Mouse (Mus musculus): ENCODE measurements at regions not wholly inside any gene's neighbourhood (a gene's known extent, or its start where the extent isn't known, plus 50 kb on each side); places are given as distances from the start of the nearest gene placed in this dataset.

- no peak for ATAC-seq (ENCODE audit: low FRiP score)
- no peak for DNase-seq (ENCODE audit: low spot score)
- WGBS, result 91% methylated on average over 3 of the region's 3 CpGs
Measured at GRCm38 (mm10) chr3:120123155-120123554, 338.9 kb upstream of the Ptbp2 start.

GRCm38 (mm10) chr3:120083171-120083932, 299.1 kb upstream of the Ptbp2 start:
- no peak overlapping the region for H3K4me2 ChIP-seq (replicated peaks; ENCODE audit: low read depth, low read length)
- no peak overlapping the region for H3K4me3 ChIP-seq (ENCODE audit: low read depth, low read length)
- 86% methylated on average over 7 of the region's 7 CpGs for WGBS
- ATAC-seq (ENCODE audit: low FRiP score) (no peak), DNase-seq (ENCODE audit: low spot score) (no peak)
- H3K9ac ChIP-seq (ENCODE audit: low read depth, low read length), result no peak overlapping the region
- H3K27ac ChIP-seq (ENCODE audit: low read depth, low read length), result no peak overlapping the region
- H3K36me3 ChIP-seq (ENCODE audit: control insufficient read depth, insufficient read depth, low read length), result no peaks in the 10 kb centered on the region
- no peaks in the 10 kb centered on the region for H3K27me3 ChIP-seq (ENCODE audit: control insufficient read depth, insufficient read depth, low read length)
- no peaks in the 10 kb centered on the region for H3K9me3 ChIP-seq (ENCODE audit: control insufficient read depth, low read length)
- no peaks in the 10 kb centered on the region for H3K4me1 ChIP-seq (replicated peaks; ENCODE audit: control insufficient read depth, insufficient read depth, low read length)

More at GRCm38 (mm10) chr3:120123155-120123554, 338.9 kb upstream of the Ptbp2 start:
- no peak overlapping the region for H3K4me2 ChIP-seq (replicated peaks; ENCODE audit: low read depth, low read length)
- no peaks in the 10 kb centered on the region for H3K4me1 ChIP-seq (replicated peaks; ENCODE audit: control insufficient read depth, insufficient read depth, low read length)
- H3K9me3 ChIP-seq (ENCODE audit: control insufficient read depth, low read length), result no peaks in the 10 kb centered on the region
- H3K9ac ChIP-seq (ENCODE audit: low read depth, low read length), result no peak overlapping the region
- H3K4me3 ChIP-seq (ENCODE audit: low read depth, low read length), result no peak overlapping the region
- H3K27me3 ChIP-seq (ENCODE audit: control insufficient read depth, insufficient read depth, low read length), result no peaks in the 10 kb centered on the region
- H3K36me3 ChIP-seq (ENCODE audit: control insufficient read depth, insufficient read depth, low read length), result no peaks in the 10 kb centered on the region
- H3K27ac ChIP-seq (ENCODE audit: low read depth, low read length), result no peak overlapping the region

- Histone ChIP-seq H3K27me3 (ENCODE audit: control insufficient read depth, insufficient read depth, low read length) (no peaks in the 10 kb centered on the region), H3K9me3 (ENCODE audit: control insufficient read depth, low read length) (no peaks in the 10 kb centered on the region), H3K27ac (ENCODE audit: low read depth, low read length) (no peak overlapping the region), H3K9ac (ENCODE audit: low read depth, low read length) (no peak overlapping the region), H3K36me3 (ENCODE audit: control insufficient read depth, insufficient read depth, low read length) (no peaks in the 10 kb centered on the region), H3K4me3 (ENCODE audit: low read depth, low read length) (no peak overlapping the region), H3K4me1 (replicated peaks; ENCODE audit: control insufficient read depth, insufficient read depth, low read length) (no peaks in the 10 kb centered on the region), H3K4me2 (replicated peaks; ENCODE audit: low read depth, low read length) (no peak overlapping the region)
- ATAC-seq (ENCODE audit: low FRiP score) (no peak), DNase-seq (ENCODE audit: low spot score) (no peak)
- WGBS, result 36% methylated on average over 1 of the region's 1 CpGs
Measured at GRCm38 (mm10) chr3:120073528-120073927, 289.3 kb upstream of the Ptbp2 start.

GRCm38 (mm10) chr3:120065714-120066113, 281.4 kb upstream of the Ptbp2 start:
- H3K9me3 ChIP-seq (ENCODE audit: control insufficient read depth, low read length), result no peaks in the 10 kb centered on the region
- WGBS, result 97% methylated on average over 6 of the region's 6 CpGs
- ATAC-seq (ENCODE audit: low FRiP score), result no peak

GRCm38 (mm10) chr3:120064854-120065480, 280.7 kb upstream of the Ptbp2 start:
- H3K36me3 ChIP-seq (ENCODE audit: control insufficient read depth, insufficient read depth, low read length), result no peaks in the 10 kb centered on the region
- H3K4me3 ChIP-seq (ENCODE audit: low read depth, low read length), result no peak overlapping the region
- H3K27me3 ChIP-seq (ENCODE audit: control insufficient read depth, insufficient read depth, low read length), result no peaks in the 10 kb centered on the region
- DNase-seq (ENCODE audit: low spot score) (no peak), ATAC-seq (ENCODE audit: low FRiP score) (no peak)
- H3K27ac ChIP-seq (ENCODE audit: low read depth, low read length), result no peak overlapping the region
- H3K4me1 ChIP-seq (replicated peaks; ENCODE audit: control insufficient read depth, insufficient read depth, low read length), result no peaks in the 10 kb centered on the region
- H3K9ac ChIP-seq (ENCODE audit: low read depth, low read length), result no peak overlapping the region
- H3K4me2 ChIP-seq (replicated peaks; ENCODE audit: low read depth, low read length), result no peak overlapping the region
- H3K9me3 ChIP-seq (ENCODE audit: control insufficient read depth, low read length), result no peaks in the 10 kb centered on the region
- WGBS, result 62% methylated on average over 5 of the region's 5 CpGs

More at GRCm38 (mm10) chr3:120065714-120066113, 281.4 kb upstream of the Ptbp2 start:
- Histone ChIP-seq H3K36me3 (ENCODE audit: control insufficient read depth, insufficient read depth, low read length) (no peaks in the 10 kb centered on the region), H3K9ac (ENCODE audit: low read depth, low read length) (no peak overlapping the region), H3K4me3 (ENCODE audit: low read depth, low read length) (no peak overlapping the region), H3K4me2 (replicated peaks; ENCODE audit: low read depth, low read length) (no peak overlapping the region), H3K27me3 (ENCODE audit: control insufficient read depth, insufficient read depth, low read length) (no peaks in the 10 kb centered on the region), H3K27ac (ENCODE audit: low read depth, low read length) (no peak overlapping the region), H3K4me1 (replicated peaks; ENCODE audit: control insufficient read depth, insufficient read depth, low read length) (no peaks in the 10 kb centered on the region)
- no peak for DNase-seq (ENCODE audit: low spot score)

- H3K9ac ChIP-seq (ENCODE audit: low read depth, low read length), result no peak overlapping the region
- DNase-seq (ENCODE audit: low spot score) (no peak), ATAC-seq (ENCODE audit: low FRiP score) (no peak)
- H3K4me3 ChIP-seq (ENCODE audit: low read depth, low read length), result no peak overlapping the region
- 83% methylated on average over 5 of the region's 5 CpGs for WGBS
- no peaks in the 10 kb centered on the region for H3K4me1 ChIP-seq (replicated peaks; ENCODE audit: control insufficient read depth, insufficient read depth, low read length)
- H3K9me3 ChIP-seq (ENCODE audit: control insufficient read depth, low read length), result no peaks in the 10 kb centered on the region
- H3K27me3 ChIP-seq (ENCODE audit: control insufficient read depth, insufficient read depth, low read length), result no peaks in the 10 kb centered on the region
- no peaks in the 10 kb centered on the region for H3K36me3 ChIP-seq (ENCODE audit: control insufficient read depth, insufficient read depth, low read length)
- H3K4me2 ChIP-seq (replicated peaks; ENCODE audit: low read depth, low read length), result no peak overlapping the region
- H3K27ac ChIP-seq (ENCODE audit: low read depth, low read length), result no peak overlapping the region
Measured at GRCm38 (mm10) chr3:120062264-120062663, 278.0 kb upstream of the Ptbp2 start.

- no peaks in the 10 kb centered on the region for H3K9me3 ChIP-seq (ENCODE audit: control insufficient read depth, low read length)
- ATAC-seq (ENCODE audit: low FRiP score) (no peak), DNase-seq (ENCODE audit: low spot score) (no peak)
- no peaks in the 10 kb centered on the region for H3K4me1 ChIP-seq (replicated peaks; ENCODE audit: control insufficient read depth, insufficient read depth, low read length)
- WGBS, result 54% methylated on average over 11 of the region's 11 CpGs
- no peak overlapping the region for H3K4me2 ChIP-seq (replicated peaks; ENCODE audit: low read depth, low read length)
- no peak overlapping the region for H3K4me3 ChIP-seq (ENCODE audit: low read depth, low read length)
- no peak overlapping the region for H3K27ac ChIP-seq (ENCODE audit: low read depth, low read length)
- no peaks in the 10 kb centered on the region for H3K27me3 ChIP-seq (ENCODE audit: control insufficient read depth, insufficient read depth, low read length)
- no peaks in the 10 kb centered on the region for H3K36me3 ChIP-seq (ENCODE audit: control insufficient read depth, insufficient read depth, low read length)
- H3K9ac ChIP-seq (ENCODE audit: low read depth, low read length), result no peak overlapping the region
Measured at GRCm38 (mm10) chr3:120059959-120060358, 275.7 kb upstream of the Ptbp2 start.

- ATAC-seq (ENCODE audit: low FRiP score), result peak; percentile 85
- 66% methylated on average over 8 of the region's 8 CpGs for WGBS
Measured at GRCm38 (mm10) chr3:120055216-120056154, 271.2 kb upstream of the Ptbp2 start.

More at GRCm38 (mm10) chr3:120055216-120056154, 271.2 kb upstream of the Ptbp2 start:
- no peak overlapping the region for H3K9ac ChIP-seq (ENCODE audit: low read depth, low read length)
- no peak overlapping the region for H3K4me2 ChIP-seq (replicated peaks; ENCODE audit: low read depth, low read length)
- no peaks in the 10 kb centered on the region for H3K9me3 ChIP-seq (ENCODE audit: control insufficient read depth, low read length)
- no peak for DNase-seq (ENCODE audit: low spot score)
- no peaks in the 10 kb centered on the region for H3K4me1 ChIP-seq (replicated peaks; ENCODE audit: control insufficient read depth, insufficient read depth, low read length)
- H3K27ac ChIP-seq (ENCODE audit: low read depth, low read length), result no peak overlapping the region
- no peak overlapping the region for H3K4me3 ChIP-seq (ENCODE audit: low read depth, low read length)
- H3K36me3 ChIP-seq (ENCODE audit: control insufficient read depth, insufficient read depth, low read length), result no peaks in the 10 kb centered on the region
- H3K27me3 ChIP-seq (ENCODE audit: control insufficient read depth, insufficient read depth, low read length), result no peaks in the 10 kb centered on the region

Measured in hindbrain, embryonic 11.5 days (tissue).